Mouse (Mus musculus): Measurements from ENCODE around the gene Celf2. TPM values are rescaled to one million over a fixed set of nuclear protein-coding genes. Genes with fewer than 3 reads are reported as not detected.

The Celf2 gene
- total and polyA plus RNA-seq, 3 experiments, result 20.1 to 47.6 (median 45.5) TPM

DNA sequence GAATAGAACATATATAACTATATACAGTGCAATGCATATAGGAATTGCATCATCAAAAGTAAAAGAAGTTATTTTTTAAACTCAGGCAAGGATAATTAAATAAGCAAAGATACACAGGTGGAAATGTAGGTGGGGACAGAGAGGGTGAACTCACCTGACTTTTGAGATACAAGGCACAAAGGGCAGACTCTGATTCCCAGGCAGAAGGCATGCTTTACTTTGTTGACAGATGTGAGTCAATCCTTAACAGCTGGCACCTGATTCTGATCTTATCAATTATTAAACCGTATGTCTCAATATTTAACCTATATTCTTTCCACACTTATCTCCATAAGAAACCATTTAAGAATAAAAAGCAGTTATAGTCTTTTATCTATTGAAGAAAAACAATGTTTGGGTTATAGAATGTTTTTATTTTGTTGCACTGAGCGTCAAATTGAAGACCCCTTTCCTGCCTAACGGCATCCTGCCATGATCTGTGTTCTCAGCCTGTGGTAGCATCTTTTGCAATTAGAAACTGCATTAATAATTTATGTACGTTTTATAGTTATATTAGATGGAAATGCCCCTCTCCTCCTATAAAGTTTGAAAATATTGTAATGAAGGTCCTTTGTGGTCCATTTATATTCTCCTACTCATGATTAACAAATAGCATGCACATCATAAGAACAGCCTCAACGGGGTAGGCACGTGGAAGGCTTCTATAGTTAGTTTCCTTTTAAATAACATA, 491.8 kb downstream of the Celf2 start:
- no peak for DNase-seq

DNA sequence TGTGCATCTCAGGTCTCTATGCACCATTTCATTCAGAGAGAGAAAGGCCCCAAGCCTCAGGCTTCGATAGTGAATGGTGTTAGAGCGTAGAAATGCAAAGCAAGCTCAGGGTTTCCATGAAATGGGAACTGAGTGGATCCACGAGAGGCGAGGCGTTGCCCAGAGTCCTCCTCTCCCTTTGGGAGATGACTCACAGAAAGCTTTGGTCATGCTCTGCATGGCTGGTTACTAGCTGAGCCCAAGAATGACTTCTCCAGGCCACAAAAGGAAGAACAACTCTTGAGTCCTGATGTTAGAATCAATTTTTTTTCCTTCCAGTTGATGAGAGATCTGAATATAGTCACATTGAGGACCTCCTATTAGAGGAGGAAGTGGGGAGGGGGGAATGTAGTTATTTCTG, 496.2 kb downstream of the Celf2 start:
- no peak for DNase-seq

DNA sequence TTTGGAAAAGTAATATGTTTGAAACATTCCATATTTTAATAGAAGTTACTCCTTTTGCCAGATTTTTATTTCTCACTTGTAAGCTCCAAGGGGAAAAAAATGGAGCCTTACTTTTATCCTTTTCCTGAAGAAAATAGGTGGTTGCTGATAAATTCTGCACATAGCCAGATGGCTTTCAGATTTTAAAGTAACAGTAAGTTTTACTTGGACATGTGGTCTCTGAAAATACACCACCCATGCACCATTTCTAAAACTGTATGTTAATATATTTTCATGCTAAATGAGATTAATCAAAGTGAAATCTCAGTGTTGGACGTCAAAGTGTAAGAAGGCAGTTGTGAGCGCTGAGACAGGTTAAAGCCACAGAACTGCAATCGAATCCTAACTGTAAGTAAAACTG, 502.5 kb downstream of the Celf2 start:
- DNase-seq, result no peak

DNA sequence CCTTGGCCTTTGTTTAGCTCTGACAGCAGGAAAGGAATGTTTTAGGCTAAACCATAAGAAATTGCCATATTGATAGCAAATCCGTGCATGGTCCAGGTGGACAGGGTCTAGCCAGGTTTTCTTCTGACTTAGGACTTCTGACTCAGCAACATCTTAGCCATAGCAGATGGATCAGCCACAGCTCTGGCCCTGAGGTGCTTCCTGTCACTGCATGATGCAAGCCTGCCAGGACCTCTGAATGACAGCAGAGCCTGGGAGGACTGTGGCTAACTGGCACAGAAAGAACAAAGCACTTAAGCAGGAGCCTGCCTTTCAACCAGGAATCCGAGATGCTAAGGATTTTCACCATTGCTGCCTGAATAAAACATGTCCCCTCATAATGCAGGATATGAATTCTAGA, 507.4 kb downstream of the Celf2 start:
- no peak for DNase-seq

DNA sequence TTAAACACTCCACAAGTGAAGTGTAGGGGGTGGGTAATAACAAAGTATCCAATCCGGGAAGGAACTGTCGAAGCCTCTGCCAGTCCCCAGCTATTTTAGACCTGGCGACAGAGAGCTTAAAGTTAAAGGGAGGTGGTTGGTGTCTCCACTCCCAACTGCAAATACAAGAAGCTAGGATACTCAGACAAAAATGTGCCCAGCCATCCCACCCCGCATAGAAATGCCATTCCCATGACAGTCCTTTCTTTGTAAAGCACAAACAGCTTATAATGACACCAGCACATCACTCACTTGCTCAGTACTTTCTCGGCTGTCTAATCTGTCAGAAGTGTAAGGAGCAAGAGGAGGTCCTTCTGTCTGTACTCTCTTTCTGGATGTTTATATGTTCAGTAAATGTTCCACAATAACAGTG, 518.3 kb downstream of the Celf2 start:
- no peak for DNase-seq

DNA sequence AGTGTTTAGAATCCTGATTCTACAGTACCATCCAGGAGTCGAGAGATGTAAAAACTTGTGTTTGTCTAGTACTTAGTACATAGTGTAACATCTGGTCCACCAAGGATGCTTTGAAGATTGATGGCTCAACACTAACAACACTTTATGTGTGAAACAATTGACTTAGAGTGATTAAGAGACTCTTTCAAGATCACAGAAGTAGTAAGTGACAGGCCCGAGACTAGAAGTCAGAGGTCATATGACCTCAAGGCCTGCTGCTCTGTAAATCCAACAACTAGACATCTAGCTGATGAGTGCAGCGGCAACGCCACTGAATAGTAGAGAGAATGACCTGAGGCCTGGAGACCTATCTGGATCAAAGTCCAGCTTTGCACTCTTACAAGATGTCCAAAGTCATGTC, 523.7 kb downstream of the Celf2 start:
- no peak for DNase-seq

DNA sequence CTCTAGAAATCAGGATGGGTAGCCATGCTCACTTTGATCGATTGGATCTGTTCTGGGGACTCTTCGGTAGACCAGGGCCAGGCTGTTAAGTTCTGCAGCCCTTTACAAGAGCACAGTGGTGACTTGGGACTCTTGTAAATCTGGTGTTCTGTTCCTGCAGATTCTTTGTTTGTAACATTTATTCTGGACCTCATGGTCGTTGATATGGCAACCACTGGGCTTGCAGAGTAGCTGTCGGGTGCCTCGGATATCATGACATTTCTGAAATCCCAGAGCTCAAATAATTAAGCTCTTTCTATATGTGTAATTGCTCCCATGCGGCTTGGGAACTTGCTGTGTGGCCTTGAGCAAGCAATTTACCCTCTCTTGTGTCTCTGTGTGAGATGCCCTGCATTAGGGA, 525.5 kb downstream of the Celf2 start:
- no peak for DNase-seq

DNA sequence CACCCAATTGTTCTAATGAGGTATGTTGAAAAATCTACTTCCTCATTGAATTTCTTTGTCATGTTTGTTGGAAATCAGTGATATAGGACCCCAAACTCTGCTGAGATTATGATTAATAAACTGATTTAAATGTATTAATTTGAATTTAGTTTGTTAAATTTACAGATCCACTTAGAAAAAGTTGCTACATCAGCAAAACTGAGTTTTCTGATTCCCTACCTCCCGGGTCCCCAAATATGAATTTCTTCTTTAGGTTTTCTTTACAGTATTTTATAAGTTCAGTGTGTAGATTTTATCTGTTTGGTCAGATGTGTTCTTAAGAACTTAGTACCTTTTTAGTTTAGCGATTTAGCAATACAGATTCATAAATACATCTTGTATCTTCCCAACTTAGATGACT, 533.1 kb downstream of the Celf2 start:
- DNase-seq, result no peak

DNA sequence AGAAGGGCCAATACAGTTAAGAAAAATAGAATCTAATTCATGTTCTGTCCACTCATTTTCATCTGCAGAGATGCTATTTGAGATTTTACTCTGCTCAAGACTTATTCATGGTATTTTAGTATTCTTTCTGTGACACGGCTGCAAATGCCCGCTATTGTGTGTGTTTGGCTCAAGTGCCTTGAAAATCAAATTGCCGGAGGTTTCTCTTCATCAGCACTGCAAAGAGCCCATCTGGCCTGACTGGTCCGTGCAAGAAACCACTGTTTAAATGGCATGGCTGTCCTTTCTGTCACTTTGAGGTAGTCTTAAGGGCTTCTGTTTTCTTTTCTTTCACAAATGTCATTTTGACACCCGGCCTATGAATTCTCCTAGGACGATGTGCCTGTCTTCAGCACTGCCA, 540.1 kb downstream of the Celf2 start:
- no peak for DNase-seq

DNA sequence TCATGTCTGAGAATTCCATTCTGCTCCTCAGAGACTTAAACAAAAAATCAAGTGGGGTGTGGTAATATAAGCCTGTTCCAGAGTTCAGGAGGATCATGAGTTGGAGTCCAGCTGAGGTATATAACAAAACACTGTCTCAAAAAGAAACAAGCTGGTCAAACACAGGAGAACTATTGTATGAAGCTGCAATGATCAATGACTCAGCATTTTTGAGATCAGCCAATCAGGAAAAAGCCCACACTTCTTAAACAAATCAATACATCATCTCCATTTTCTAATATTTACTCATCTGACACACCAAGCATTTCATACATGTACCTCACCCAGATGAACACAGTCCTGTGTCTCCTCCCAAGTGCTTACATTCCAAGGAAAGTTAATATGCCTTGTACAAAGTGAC, 544.1 kb downstream of the Celf2 start:
- no peak for DNase-seq

DNA sequence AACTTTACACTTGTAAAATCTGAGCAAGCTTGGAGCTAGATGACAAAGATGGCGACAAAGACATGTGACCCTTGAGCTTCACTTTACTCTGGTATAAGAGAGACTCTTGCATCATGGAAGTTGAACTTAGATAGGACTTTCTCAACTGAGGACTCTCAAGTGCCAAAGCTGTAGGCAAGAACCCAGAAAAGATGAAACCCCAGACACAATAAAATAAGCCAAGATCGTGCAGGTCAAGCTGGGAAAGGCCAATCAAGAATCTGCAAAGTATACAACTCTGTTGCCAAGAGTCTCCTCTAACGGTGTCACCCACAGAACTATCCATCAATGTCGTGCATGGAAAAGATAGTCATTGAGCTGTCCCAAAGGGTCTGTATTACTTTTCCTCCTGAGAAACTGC, 558.7 kb downstream of the Celf2 start:
- DNase-seq, result peak; percentile 8

DNA sequence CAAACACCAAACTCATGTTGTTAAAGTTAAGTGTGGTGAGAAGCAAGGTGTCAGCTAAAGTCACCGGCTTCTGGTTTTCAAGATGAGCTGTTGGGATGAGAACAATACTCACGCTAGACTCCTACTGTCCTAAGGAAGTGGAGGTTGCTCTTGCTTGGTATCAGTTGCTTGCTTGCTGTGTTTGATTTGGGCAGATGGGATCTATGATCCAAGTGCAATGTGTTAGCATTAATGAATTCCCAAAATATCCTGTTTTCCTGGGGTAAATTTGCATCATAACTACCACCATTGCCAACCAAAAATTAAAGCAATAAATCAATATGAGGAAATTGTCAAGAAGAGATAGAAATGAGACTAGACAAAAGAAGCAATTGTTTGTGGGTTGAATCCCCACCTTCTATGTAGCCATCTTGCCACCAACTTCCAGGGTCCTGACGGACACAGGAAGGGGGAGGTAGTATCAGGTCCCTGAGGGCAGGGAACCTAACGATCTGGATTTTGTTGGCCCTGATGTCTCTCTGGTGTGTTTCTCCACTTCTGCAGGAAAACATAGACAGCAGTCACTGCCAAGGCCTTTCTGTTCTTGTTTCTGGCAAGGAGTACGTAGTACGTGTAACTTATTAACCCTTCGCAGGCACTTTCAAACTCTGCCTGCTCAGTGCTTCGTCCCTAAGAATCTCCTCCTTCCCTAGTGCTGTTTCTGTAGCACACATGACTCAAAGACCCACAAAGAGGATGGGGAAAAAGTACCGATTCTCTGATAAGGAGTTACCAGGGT, 563.5 kb downstream of the Celf2 start:
- no peak for DNase-seq

DNA sequence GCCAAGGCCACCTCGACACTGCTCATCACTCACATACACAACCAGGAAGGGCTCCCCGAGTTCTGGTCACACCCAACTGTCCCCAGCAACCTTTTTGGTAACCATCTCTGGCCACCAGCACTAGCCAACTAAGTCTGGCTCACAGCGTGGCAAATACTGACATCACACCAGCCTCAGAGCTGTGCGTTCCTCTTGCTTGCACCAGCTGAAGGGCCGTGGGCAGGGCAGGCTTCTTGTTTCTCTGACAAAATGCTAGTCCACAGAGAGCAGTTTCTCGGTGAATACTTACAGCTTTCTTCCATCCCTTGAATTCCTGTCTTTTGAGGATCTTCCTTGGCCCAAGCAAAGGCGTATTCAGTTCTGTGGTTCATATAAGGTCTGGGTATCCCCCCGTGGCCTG, 565.7 kb downstream of the Celf2 start:
- DNase-seq, result no peak

DNA sequence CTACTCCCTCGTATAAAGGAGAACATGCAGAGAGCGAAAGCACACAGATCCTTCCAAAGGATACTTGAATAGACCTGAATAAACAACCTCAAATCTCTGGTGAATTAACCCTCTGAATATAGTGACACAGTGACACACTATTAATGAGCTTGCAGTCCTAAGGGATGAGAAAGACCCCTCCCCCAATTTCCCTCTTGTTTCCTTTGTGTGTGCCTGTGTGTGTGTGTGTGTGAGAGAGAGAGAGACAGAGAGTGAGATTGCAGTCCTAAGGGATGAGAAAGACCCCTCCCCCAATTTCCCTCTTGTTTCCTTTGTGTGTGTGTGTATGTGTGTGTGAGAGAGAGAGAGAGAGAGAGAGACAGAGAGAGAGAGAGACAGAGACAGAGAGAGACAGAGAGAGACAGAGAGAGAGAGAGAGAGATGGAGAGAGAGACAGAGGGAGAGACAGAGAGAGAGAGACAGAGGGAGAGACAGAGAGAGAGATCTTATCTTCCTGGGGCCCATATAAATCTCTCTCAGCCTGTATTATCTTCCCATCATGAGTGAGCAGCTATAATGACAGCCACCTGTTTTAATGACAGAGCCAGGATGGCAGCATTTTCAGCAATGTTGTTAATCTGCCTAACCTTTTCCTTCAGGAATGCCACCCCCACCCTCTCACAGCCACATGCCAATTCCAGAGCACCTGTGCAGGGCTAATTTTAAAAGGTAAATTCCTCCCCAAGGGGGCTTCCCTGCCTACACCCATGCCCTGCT, 566.5 kb downstream of the Celf2 start:
- DNase-seq, result no peak

DNA sequence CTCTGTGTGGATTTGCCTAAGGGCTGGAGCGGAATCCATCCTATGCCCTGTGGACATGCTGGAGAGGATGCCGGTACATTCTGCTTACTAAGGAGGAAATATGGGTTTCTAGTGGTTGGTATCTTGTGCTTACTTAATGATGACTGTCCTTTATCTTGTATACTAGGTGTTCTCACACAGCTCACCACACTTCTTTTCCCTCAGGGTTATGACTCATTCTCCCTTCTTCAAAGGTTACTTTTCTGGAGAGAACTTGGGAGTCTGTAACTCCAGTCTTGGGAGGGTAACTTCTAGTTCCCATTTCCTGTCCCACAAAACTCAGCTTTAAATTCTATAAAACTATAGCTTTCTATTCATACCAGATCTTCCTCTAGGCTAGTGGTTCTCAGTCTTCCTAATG, 570.2 kb downstream of the Celf2 start:
- no peak for DNase-seq

DNA sequence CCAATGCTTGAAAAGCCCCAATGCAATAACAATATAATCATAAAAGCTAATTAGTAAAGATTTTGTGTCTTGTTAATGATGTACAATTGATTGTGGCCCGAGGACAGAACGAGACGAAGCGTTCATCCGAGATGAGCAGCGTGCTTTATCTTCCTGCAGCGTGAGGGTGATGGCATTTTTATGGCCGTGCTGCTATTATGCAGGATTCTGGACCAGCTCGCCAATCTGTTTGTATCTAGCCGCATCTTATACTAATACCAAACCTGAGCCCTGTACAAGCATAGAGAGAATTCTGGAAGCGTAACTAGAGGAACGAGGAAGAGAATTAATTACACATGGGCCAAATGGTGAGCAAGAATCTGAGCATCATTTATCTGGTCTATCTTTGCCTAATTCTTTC, 576.2 kb downstream of the Celf2 start:
- DNase-seq, result no peak

DNA sequence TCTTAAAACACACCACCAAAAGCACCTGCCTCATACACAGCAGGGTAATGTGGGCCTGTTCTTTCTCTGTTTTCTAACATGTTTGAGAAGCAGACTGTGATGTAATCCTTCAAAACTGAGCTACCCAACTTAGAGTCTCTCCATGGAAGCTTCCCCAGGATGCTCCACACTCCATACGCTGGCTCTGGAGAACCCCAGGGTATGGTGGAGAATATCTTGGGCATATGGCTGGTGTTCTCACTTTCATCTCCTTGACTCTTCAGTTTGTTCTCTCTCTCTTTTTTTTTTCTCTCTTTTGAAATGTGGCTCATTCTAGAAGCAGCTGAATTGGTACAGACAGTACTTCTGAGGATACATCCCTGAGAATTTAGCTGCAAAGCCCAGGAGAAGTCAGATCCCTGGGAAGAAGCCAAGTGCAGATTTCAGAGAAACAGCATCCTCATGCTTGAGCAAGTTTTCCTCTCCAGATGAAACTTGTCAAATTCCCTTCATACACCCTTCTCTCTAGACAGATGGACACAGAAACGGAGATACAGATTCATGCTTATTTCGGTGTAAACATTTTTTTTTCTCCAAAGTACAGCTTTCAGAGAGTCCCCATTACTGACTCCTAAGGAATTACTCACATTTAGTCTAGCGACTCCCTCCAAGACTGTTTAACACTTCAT, 581.5 kb downstream of the Celf2 start:
- DNase-seq, result no peak

DNA sequence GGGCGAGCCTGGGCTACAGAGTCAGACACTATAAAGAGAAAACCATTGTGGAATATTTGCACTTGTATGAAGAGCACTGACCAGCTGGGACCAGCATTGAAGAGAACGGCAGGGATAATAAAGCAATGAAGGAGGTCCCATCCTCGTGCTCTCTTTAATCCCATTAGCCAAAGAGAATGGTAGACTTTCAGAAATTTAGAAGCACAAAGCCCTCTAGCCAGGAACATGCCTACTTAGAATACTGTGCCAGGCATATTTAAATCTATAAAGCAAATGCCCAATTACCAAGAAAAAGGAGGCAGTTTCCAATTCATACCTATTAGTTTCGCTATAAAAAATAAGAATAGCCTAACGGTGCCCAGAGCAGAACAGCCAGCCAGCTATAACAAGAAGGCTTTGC, 583.9 kb downstream of the Celf2 start:
- no peak for DNase-seq

DNA sequence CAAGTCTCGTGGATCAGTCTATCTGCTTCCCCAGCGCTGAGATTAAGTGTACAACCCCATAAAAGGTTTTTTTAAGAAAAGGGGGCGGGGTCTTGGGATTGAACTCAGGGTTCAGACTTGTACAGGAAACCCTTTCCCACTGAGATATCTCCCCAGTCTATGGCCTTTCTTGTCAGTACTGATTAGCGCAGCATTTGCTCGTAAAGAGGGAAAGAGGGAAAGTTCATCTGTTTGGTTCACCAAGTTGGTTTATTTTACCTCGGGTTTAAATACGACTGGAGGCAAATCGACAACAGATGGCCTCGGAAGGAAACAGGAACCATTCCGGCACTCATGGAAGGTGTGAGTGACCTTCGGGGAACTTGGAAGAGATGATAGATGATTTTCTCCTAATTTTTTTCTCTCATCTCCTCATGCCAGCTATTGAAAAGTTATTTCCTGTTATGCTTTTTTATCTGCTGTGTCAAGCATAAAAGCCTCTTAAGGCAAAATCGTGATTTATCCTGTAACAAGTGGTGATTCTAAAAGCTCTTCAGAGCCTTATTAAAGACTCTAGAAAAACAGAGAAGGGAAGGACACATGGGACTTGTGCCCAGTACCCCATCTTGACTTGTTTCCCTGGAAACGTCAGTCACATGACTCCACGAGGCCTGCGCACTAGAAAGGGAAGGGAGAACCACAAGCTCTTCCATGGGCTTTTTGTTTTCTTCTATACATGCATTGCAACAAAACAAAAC, 585.5 kb downstream of the Celf2 start:
- no peak for DNase-seq

DNA sequence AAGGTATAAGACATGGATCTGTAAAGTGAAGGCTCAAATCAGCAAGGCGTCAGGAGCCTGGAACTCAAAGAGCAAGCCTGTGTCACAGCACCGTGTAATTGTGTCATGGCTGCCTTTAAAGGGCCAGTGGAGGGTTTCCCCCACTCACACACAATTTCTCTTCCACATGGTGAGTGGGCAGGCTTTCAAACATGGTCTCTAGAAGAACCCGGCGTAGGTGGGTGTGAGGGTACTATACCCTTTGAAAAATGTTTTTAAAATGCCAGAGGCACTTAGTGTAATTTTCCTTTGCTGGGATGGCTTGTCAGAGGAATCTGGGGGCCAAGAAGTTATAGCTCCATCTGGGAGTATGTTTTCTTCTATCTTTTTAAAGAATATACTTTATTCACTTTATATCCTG, 594.0 kb downstream of the Celf2 start:
- no peak for DNase-seq

DNA sequence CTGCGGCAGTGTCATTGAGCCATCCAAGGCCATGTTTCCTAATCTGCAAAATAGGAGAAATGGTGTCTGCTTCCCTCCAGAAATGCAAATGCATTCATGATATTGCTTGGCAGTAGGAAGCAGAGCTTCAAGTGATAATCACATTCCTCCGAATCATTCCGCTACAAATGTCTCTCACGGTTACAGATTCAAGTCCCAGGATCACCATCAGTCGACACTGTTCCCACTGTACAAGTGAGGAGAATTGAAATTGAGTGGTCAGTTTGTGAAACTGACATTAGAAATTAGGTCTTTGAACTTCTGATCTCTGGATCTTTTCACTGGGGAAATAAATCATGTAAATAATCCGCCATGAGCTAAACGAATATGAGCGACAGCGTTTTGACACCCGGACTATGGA, 596.0 kb downstream of the Celf2 start:
- DNase-seq, result no peak

DNA sequence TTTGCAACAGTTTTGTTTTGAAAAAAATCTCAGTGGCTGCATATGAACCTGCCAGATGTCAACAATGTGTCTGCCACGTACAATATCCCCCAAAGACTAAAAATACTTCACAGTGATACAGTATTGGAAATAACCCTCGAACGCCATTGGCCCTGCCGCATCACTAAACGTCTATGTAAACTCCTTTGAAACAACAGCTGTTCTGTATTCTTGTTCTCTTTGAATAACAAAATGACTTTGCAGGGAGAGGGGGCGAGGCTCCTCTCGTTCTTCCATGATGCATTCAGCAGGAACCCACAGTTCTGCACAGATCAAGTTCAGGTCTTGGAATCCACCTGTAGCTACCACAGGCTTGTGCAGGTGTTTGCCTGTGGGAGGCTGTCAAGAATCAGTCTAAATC, 597.4 kb downstream of the Celf2 start:
- DNase-seq, result no peak
